Mouse (Mus musculus) embryonic facial prominence, embryonic 11.5 days (tissue): ENCODE measurements around the gene Bckdhb. TPM values are rescaled to one million over a fixed set of nuclear protein-coding genes. Genes with fewer than 3 reads are reported as not detected.

Experiments used
- ATAC-seq: fragments of 200-750 bp; cut with Nextera tagmentation; replicated peaks from 2 replicates; pipeline ENCODE4 v1.8.0; 2017; ENCODE audit warnings: low read depth; ENCODE audit not compliant: insufficient number of reproducible peaks, low FRiP score, low TSS enrichment
- DNase-seq: peaks from one replicate; pipeline ENCODE4 v3.0.0-alpha.2; 2015; ENCODE audit warnings: low spot score
- H3K27ac ChIP-seq: fragments of 300-500 bp; sonication (generic); replicated peaks from 2 replicates; pipeline ENCODE4 v1.5.1; 2014; ENCODE audit warnings: mild to moderate bottlenecking, low read depth, low read length, control low read depth
- H3K27me3 ChIP-seq: fragments of 300-500 bp; sonication (generic); 2 replicates; pipeline ENCODE4 v1.6.1; 2014; ENCODE audit warnings: mild to moderate bottlenecking, low read length, moderate library complexity, mixed read lengths; ENCODE audit not compliant: control insufficient read depth, insufficient read depth
- H3K36me3 ChIP-seq: fragments of 300-500 bp; sonication (generic); replicated peaks from 2 replicates; pipeline ENCODE4 v1.6.1; 2014; ENCODE audit warnings: low read depth, mild to moderate bottlenecking, low read length, moderate library complexity, mixed read lengths; ENCODE audit not compliant: control insufficient read depth, insufficient read depth
- H3K4me1 ChIP-seq: fragments of 300-500 bp; sonication (generic); 2 replicates; pipeline ENCODE4 v1.6.1; 2014; ENCODE audit warnings: low read length, mixed read lengths; ENCODE audit not compliant: control insufficient read depth, insufficient read depth
- H3K4me2 ChIP-seq: fragments of 300-500 bp; sonication (generic); 2 replicates; pipeline ENCODE4 v1.6.1; 2014; ENCODE audit warnings: low read depth, mild to moderate bottlenecking, control low read depth, low read length, moderate library complexity
- H3K4me3 ChIP-seq: fragments of 300-500 bp; sonication (generic); 2 replicates; pipeline ENCODE4 v1.5.1; 2014; ENCODE audit warnings: low read depth, low read length, control low read depth
- H3K9ac ChIP-seq: fragments of 300-500 bp; sonication (generic); replicated peaks from 2 replicates; pipeline ENCODE4 v1.6.1; 2014; ENCODE audit warnings: mild to moderate bottlenecking, control low read depth, low read length
- H3K9me3 ChIP-seq: fragments of 300-500 bp; sonication (generic); replicated peaks from 2 replicates; pipeline ENCODE4 v1.6.1; 2016; ENCODE audit warnings: mild to moderate bottlenecking, low read length, inconsistent platforms, mixed read lengths; ENCODE audit not compliant: control insufficient read depth
- WGBS: fragments of 180-500 bp; shearing (Covaris S2); extraction: QIAGEN DNeasy Blood & Tissue Kit; methylation state at CpG from one replicate; pipeline ENCODE4 v1.1.7; 2014; 5-methylcytosine and 5-hydroxymethylcytosine counted together
- polyA plus RNA-seq: library from polyadenylated mRNA; unstranded; fragments of >200 nt; fragmentation: Nextera tagmentation; extraction: Ambion mirVana; gene quantifications from 2 replicates; pipeline ENCODE4 v1.2.1, GENCODE M21; 2014

The Bckdhb gene
- polyA plus RNA-seq, 1 experiment from 2014 or later, result 83.8 TPM

DNA sequence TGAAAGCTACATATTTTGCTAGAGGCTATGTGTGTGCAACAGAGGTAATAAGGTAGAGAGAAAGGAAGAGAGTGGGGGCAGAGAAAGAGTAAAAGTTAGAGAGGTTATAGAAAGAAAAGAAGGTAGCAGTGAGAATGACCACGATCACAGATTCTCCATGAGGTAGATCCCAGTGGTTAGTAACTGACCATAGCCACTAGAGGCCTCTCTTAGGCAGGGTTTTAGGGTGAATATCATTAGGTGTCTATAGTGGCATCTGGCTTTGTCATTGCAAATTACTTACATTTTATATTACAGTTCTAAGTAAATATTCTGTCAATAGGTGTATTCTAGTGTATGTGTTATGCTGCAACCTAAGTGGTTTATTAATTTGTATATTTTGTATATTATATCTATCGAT is 94.7 kb downstream of the Bckdhb start:
- Histone ChIP-seq H3K4me3 (no peak overlapping the region), H3K9me3 (no peaks in the 10 kb centered on the region), H3K4me2 (no peak overlapping the region), H3K27ac (no peak overlapping the region), H3K27me3 (no peaks in the 10 kb centered on the region), H3K36me3 (no peaks in the 10 kb centered on the region), H3K4me1 (no peaks in the 10 kb centered on the region), H3K9ac (no peak overlapping the region)
- WGBS, result 75% methylated on average over 2 of the region's 2 CpGs
- no peak for ATAC-seq
- DNase-seq, result peak; percentile 55

DNA sequence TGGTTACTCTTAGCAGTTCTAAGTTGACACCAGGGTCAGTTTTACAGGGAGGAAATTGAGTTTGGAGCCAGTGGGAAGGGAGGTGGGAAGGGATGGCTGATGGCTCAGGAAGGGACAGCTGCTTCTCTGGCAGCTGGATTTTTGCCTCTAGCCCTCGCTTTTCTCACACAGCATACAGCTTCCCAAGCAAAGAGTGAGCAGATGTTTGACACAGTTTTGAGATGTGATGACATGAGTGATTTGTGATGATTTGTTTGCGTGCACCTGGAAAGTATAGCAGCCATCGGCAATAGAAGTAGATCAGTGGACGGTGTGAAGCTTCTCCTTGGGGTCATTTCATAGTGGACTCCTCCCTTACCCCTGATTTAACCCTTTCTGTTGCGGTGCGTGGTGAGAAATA is 96.2 kb downstream of the Bckdhb start:
- Histone ChIP-seq H3K27me3 (no peaks in the 10 kb centered on the region), H3K9me3 (no peaks in the 10 kb centered on the region), H3K4me1 (no peaks in the 10 kb centered on the region), H3K4me3 (no peak overlapping the region), H3K9ac (no peak overlapping the region), H3K4me2 (no peak overlapping the region), H3K27ac (no peak overlapping the region), H3K36me3 (no peaks in the 10 kb centered on the region)
- WGBS, result 77% methylated on average over 6 of the region's 6 CpGs
- DNase-seq (no peak), ATAC-seq (no peak)

DNA sequence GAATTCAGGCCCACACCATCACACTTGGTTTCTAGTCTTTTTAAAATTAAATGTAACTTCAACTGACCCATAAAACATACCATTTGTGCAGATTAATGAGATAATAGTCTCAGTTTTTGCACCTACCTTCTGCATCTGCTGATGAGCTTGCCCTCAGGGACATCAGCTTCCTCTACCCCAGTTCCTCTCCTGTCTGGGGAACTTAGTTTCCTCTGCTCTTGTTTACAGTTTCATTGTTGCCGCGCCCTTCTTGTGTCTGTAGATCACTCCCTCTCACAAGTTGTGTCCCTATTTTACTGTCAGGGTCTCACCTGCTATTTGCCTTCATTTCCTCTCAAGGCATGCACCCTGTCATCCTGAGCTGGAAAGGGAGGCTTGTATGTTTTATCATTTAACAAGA is 103.2 kb downstream of the Bckdhb start:
- DNase-seq (no peak), ATAC-seq (no peak)
- no peak overlapping the region for H3K4me3 ChIP-seq
- no peaks in the 10 kb centered on the region for H3K9me3 ChIP-seq
- no peak overlapping the region for H3K9ac ChIP-seq
- 73% methylated on average over 2 of the region's 2 CpGs for WGBS
- H3K4me1 ChIP-seq, result no peaks in the 10 kb centered on the region; the same call in 1 of the 2 replicates
- no peak overlapping the region for H3K27ac ChIP-seq
- no peaks in the 10 kb centered on the region for H3K27me3 ChIP-seq
- H3K4me2 ChIP-seq, result no peak overlapping the region
- H3K36me3 ChIP-seq, result no peaks in the 10 kb centered on the region

DNA sequence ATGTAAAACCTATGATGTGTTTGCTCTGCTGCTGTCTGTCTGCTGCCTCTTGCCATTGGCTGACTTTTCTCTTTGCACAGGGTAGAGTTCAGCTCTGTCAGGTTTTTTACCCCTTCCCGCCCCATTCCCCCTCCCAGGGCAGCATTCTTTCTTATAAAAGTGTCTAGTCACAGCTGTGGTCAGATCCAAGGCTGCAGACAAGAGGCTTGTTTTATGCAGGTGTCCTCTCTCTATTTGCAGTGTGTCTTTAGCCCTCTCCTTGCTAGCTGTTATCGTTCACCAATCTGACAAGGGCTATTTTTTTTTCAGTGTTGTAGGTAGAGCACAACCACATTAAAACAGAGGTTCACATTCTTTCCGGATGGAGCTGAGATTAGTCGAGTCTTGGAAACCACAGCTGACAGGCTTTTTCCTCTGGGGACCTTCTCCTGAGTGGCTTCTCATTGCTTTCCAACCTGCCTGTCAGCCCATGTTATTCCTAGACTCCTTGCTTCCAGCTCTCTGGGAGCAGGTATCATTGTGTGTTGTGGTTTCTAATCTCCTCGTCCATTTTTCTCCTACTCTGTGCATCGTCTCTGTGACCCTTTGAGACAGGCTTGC is 105.8 kb downstream of the Bckdhb start:
- DNase-seq (peak; percentile 10), ATAC-seq (peak; percentile 71)
- no peak overlapping the region for H3K27ac ChIP-seq
- H3K36me3 ChIP-seq, result no peaks in the 10 kb centered on the region
- no peaks in the 10 kb centered on the region; the same call in 1 of the 2 replicates for H3K4me1 ChIP-seq
- H3K4me2 ChIP-seq, result no peak overlapping the region
- H3K4me3 ChIP-seq, result no peak overlapping the region
- no peak overlapping the region for H3K9ac ChIP-seq
- no peaks in the 10 kb centered on the region for H3K27me3 ChIP-seq
- 53% methylated on average over 6 of the region's 6 CpGs for WGBS
- H3K9me3 ChIP-seq, result no peaks in the 10 kb centered on the region

DNA sequence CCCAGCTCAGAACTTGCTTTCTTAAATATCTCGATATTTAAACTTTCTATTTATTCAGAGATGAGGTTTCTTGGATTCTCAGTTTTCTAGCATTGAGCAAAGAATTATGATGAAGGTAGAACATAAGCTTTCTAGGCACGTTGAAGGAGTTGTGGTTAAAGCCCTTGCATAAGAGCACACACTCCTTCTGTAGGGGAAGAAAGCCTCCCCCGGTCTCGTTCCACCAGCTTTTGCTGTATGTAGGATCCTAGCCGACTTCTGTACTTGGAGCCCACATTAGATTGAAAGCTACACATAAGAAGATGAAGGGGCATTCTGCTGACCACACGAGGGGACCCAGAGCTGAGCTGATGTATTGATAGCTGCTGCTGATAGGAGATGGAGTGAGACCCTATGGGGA is 106.5 kb downstream of the Bckdhb start:
- ATAC-seq, result no peak
- H3K9ac ChIP-seq, result no peak overlapping the region
- no peak for DNase-seq
- WGBS, result 93% methylated on average over 6 of the region's 6 CpGs
- no peaks in the 10 kb centered on the region for H3K36me3 ChIP-seq
- no peak overlapping the region for H3K4me3 ChIP-seq
- H3K27me3 ChIP-seq, result no peaks in the 10 kb centered on the region
- H3K4me1 ChIP-seq, result no peaks in the 10 kb centered on the region; the same call in 1 of the 2 replicates
- H3K27ac ChIP-seq, result no peak overlapping the region
- no peaks in the 10 kb centered on the region for H3K9me3 ChIP-seq
- H3K4me2 ChIP-seq, result no peak overlapping the region

DNA sequence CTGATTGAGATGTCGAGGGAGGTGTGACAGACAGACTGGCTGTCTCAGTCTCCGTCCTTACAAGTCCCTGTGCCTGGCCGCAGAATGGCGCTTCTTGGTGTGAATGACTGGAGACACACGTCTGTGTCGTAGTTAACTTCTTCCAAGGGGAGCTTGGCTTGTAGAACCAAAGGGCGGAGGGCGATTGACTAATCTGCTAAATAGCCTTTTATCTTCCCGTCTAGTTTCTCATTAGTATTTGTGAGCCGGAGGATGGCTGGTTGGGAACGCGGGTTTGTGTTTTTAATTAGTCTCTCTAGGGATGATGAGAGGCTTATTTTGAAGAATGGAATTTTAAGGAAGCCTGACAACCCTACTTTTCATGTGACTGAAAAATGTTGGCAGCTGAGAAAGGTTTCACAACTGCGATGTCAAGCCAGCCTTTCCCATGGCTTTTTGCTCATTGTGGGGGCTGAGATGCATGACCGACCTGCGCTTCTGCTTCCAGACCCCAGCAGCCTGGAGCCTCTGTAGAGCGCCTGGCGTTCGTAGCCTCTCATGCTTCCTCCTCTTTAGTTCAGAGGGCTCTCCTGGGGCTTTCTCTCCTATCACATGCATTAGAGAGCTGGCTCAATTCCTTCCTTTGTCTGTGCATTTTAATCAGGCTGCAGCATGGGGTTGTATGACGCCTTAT is 107.9 kb downstream of the Bckdhb start:
- Histone ChIP-seq H3K9ac (no peak overlapping the region), H3K27me3 (no peaks in the 10 kb centered on the region), H3K36me3 (no peaks in the 10 kb centered on the region), H3K4me2 (no peak overlapping the region), H3K27ac (no peak overlapping the region), H3K4me3 (no peak overlapping the region), H3K4me1 (no peaks in the 10 kb centered on the region; the same call in 1 of the 2 replicates), H3K9me3 (no peaks in the 10 kb centered on the region)
- DNase-seq, result peak; percentile 50
- peak; percentile 64 for ATAC-seq
- WGBS, result 20% methylated on average over 19 of the region's 19 CpGs

DNA sequence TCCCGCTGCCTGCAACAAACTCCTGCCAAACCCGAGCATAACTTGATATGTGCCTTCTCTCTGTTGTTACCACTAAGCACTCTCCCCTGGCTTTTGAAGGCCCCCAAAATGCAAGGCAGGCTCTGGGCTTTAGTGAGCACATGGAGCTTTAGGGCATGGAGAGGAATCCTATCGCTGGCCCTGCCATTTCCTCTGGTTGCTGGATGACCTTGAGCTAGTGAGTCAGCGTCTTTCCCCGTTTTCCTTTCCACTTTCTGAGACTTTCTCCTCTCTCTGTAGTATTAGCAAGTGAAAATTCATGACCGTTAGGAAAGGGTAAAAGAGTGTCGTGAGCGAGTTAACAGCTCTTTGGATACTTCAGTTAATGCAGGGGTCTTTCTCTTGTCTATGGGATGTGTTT is 111.1 kb downstream of the Bckdhb start:
- H3K9me3 ChIP-seq, result no peaks in the 10 kb centered on the region
- DNase-seq (no peak), ATAC-seq (no peak)
- no peaks in the 10 kb centered on the region for H3K36me3 ChIP-seq
- H3K27me3 ChIP-seq, result no peaks in the 10 kb centered on the region
- no peak overlapping the region for H3K4me2 ChIP-seq
- H3K27ac ChIP-seq, result no peak overlapping the region
- no peaks in the 10 kb centered on the region for H3K4me1 ChIP-seq
- no peak overlapping the region for H3K9ac ChIP-seq
- 87% methylated on average over 8 of the region's 8 CpGs for WGBS
- H3K4me3 ChIP-seq, result no peak overlapping the region

DNA sequence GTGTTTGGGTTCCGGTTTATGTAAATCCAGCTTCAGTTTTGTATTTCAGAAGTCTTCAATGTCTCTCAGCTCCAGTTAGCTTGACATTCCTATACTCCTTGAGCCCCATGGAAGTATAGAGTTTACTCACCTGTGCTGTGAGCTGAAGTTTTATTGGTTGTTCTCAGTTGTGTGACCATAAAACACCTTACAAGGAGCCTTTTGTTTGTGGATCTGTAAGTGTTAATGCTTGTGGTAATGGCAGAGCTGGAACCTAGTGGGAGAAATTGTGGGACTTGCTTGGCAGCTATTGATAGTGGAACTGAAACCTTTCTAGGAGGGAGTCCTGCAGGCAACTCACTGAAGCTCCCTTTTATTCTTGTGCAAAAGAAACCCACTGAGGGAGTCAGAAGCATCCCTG is 112.3 kb downstream of the Bckdhb start:
- H3K9me3 ChIP-seq, result no peaks in the 10 kb centered on the region

More for the DNA sequence above, 112.3 kb downstream of the Bckdhb start:
- Histone ChIP-seq H3K36me3 (no peaks in the 10 kb centered on the region), H3K9ac (no peak overlapping the region), H3K27ac (no peak overlapping the region), H3K27me3 (no peaks in the 10 kb centered on the region), H3K4me3 (no peak overlapping the region), H3K4me1 (no peaks in the 10 kb centered on the region), H3K4me2 (no peak overlapping the region)
- DNase-seq (no peak), ATAC-seq (no peak)
- WGBS, result 81% methylated on average over 1 of the region's 1 CpGs
